Mouse (Mus musculus): ENCODE measurements at regions not wholly inside any gene's neighbourhood (a gene's known extent, or its start where the extent isn't known, plus 50 kb on each side); places are given as distances from the start of the nearest gene placed in this dataset.

DNA sequence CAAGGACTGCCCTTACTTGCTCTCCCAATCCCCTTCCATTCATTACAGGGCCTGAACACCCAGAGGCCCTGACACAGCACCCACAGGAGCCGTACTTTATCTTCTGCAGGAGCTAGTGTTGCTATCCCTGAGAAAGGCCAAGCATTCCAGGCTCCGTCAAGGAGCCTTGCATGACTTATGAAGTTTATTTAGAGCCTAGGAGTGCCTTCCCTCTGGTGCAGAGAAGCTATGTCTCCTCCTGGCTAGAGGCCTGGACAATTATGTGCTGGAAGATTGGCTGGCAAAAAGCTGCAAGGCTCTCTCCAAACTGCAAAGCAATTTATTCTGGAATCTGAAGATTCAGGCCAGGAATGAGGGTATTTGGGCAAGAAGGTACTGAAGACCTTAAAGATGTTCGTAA is 612.0 kb upstream of the Cdh5 start:
- TF ChIP-seq CTCF (IDR thresholded peaks at IDR 0.05; ENCODE audit: low read depth, low read length): no peak
- TF ChIP-seq EP300 (IDR thresholded peaks at IDR 0.05; ENCODE audit: insufficient read depth, low read depth, low read length): no peak
- no peak for TF ChIP-seq POLR2A (IDR thresholded peaks at IDR 0.05; ENCODE audit: insufficient read depth, low read length)
